Mouse (Mus musculus) neural tube, embryonic 11.5 days (tissue): ENCODE measurements around the gene Ppt1. TPM values are rescaled to one million over a fixed set of nuclear protein-coding genes. Genes with fewer than 3 reads are reported as not detected.
A peak's percentile ranks its signal among the peaks of the same experiment; 100 is the strongest.
"Not testable (repeated sequence)": the region's sequence is repeated elsewhere in the genome, so short reads cannot be mapped to it uniquely, and the experiment has no call there.

ENCODE experiments used
- ATAC-seq: fragments of 200-750 bp; cut with Nextera tagmentation; 2 replicates; pipeline ENCODE4 v1.8.0; 2017; ENCODE audit warnings: moderate number of reproducible peaks, mild to moderate bottlenecking, moderate TSS enrichment, moderate library complexity; ENCODE audit not compliant: insufficient read depth, low FRiP score, low TSS enrichment
- DNase-seq: peaks from one replicate; pipeline ENCODE4 v3.0.0-alpha.2; 2015; ENCODE audit warnings: low spot score
- H3K27ac ChIP-seq: fragments of 300-500 bp; sonication (generic); 2 replicates; pipeline ENCODE4 v1.5.1; 2014; ENCODE audit warnings: low read depth, mild to moderate bottlenecking, low read length
- H3K27me3 ChIP-seq: fragments of 300-500 bp; sonication (generic); 2 replicates; pipeline ENCODE4 v1.6.1; 2014; ENCODE audit warnings: mild to moderate bottlenecking, low read length, mixed read lengths; ENCODE audit not compliant: control insufficient read depth, insufficient read depth
- H3K36me3 ChIP-seq: fragments of 300-500 bp; sonication (generic); 2 replicates; pipeline ENCODE4 v1.6.1; 2014; ENCODE audit warnings: mild to moderate bottlenecking, low read length, moderate library complexity, mixed read lengths; ENCODE audit not compliant: control insufficient read depth, insufficient read depth
- H3K4me1 ChIP-seq: fragments of 300-500 bp; sonication (generic); 2 replicates; pipeline ENCODE4 v1.6.1; 2014; ENCODE audit warnings: low read length, mixed read lengths; ENCODE audit not compliant: control insufficient read depth, insufficient read depth
- H3K4me2 ChIP-seq: fragments of 300-500 bp; sonication (generic); 2 replicates; pipeline ENCODE4 v1.6.1; 2014; ENCODE audit warnings: low read depth, mild to moderate bottlenecking, moderate library complexity
- H3K4me3 ChIP-seq: fragments of 300-500 bp; sonication (generic); 2 replicates; pipeline ENCODE4 v1.5.1; 2014; ENCODE audit warnings: low read depth, low read length
- H3K9ac ChIP-seq: fragments of 300-500 bp; sonication (generic); 2 replicates; pipeline ENCODE4 v1.6.1; 2014; ENCODE audit warnings: mild to moderate bottlenecking, low read length
- H3K9me3 ChIP-seq: fragments of 300-500 bp; sonication (generic); 2 replicates; pipeline ENCODE4 v1.6.1; 2016; ENCODE audit warnings: low read length; ENCODE audit not compliant: control insufficient read depth
- WGBS: fragments of 180-500 bp; shearing (Covaris S2); extraction: QIAGEN DNeasy Blood & Tissue Kit; methylation state at CpG from one replicate; pipeline ENCODE4 v1.1.7; 2014; 5-methylcytosine and 5-hydroxymethylcytosine counted together
- polyA plus RNA-seq: library from polyadenylated mRNA; unstranded; fragments of >200 nt; fragmentation: Nextera tagmentation; extraction: Ambion mirVana; gene quantifications from 2 replicates; pipeline ENCODE4 v1.2.1, GENCODE M21; 2014

Gene Ppt1
- polyA plus RNA-seq = 62.1 and 63.2 TPM in 2 replicates

- DNase-seq = peak; percentile 89
- peaks cover 6% of the 10 kb centered on the region for H3K4me1 ChIP-seq
- no peaks in the 10 kb centered on the region for H3K36me3 ChIP-seq
- H3K27ac ChIP-seq = 0 out of 2 replicates have a peak within 1 kb of the TSS, but pooled peaks have one; percentile 0
- ATAC-seq = peak; percentile 79
- no peaks in the 10 kb centered on the region for H3K9me3 ChIP-seq
- H3K4me2 ChIP-seq = peak within 1 kb of the TSS; percentile 67
- no peaks in the 10 kb centered on the region for H3K27me3 ChIP-seq
- peak within 1 kb of the TSS; percentile 69 for H3K9ac ChIP-seq
- WGBS = 5% methylated on average over 31 of the region's 31 CpGs
- H3K4me3 ChIP-seq = peak within 1 kb of the TSS; percentile 63
Measured at GRCm38 (mm10) chr4:122835530-122836402, at the start of gene Ppt1. Ppt1 (plus strand) TSS chr4:122836242.

GRCm38 (mm10) chr4:122789335-122790089, 46.5 kb upstream of the Ppt1 start:
- Histone ChIP-seq H3K9ac (no peak overlapping the region), H3K36me3 (no peaks in the 10 kb centered on the region), H3K4me1 (no peaks in the 10 kb centered on the region), H3K9me3 (no peaks in the 10 kb centered on the region), H3K4me3 (no peak overlapping the region), H3K4me2 (no peak overlapping the region), H3K27me3 (no peaks in the 10 kb centered on the region), H3K27ac (no peak overlapping the region)
- DNase-seq (no peak), ATAC-seq (no peak)
- 80% methylated on average over 4 of the region's 4 CpGs for WGBS

- DNase-seq (peak; percentile 77), ATAC-seq (peak; percentile 65)
- Histone ChIP-seq H3K27me3 (no peaks in the 10 kb centered on the region), H3K36me3 (no peaks in the 10 kb centered on the region), H3K9me3 (no peaks in the 10 kb centered on the region), H3K4me2 (no peak overlapping the region), H3K4me3 (no peak overlapping the region), H3K4me1 (no peaks in the 10 kb centered on the region), H3K27ac (no peak overlapping the region), H3K9ac (no peak overlapping the region)
- 32% methylated on average over 4 of the region's 4 CpGs for WGBS
Measured at GRCm38 (mm10) chr4:122808108-122808507, 27.9 kb upstream of the Ppt1 start.

GRCm38 (mm10) chr4:122811180-122811579, 24.9 kb upstream of the Ppt1 start:
- Histone ChIP-seq H3K36me3 (no peaks in the 10 kb centered on the region), H3K9ac (no peak overlapping the region), H3K4me2 (no peak overlapping the region), H3K9me3 (no peaks in the 10 kb centered on the region), H3K4me1 (no peaks in the 10 kb centered on the region), H3K4me3 (no peak overlapping the region), H3K27me3 (no peaks in the 10 kb centered on the region), H3K27ac (no peak overlapping the region)
- DNase-seq (no peak), ATAC-seq (no peak)
- WGBS = 65% methylated on average over 1 of the region's 1 CpGs

- no peak overlapping the region for H3K4me2 ChIP-seq
- no peaks in the 10 kb centered on the region for H3K4me1 ChIP-seq
- H3K9me3 ChIP-seq = no peaks in the 10 kb centered on the region
- no peaks in the 10 kb centered on the region for H3K36me3 ChIP-seq
- no peak overlapping the region for H3K27ac ChIP-seq
- ATAC-seq = no peak
- no peak overlapping the region for H3K4me3 ChIP-seq
- H3K9ac ChIP-seq = no peak overlapping the region
- 72% methylated on average over 2 of the region's 2 CpGs for WGBS
- no peaks in the 10 kb centered on the region for H3K27me3 ChIP-seq
- DNase-seq = no peak
Measured at GRCm38 (mm10) chr4:122811824-122812223, 24.2 kb upstream of the Ppt1 start.

- H3K4me2 ChIP-seq = no peak overlapping the region
- 81% methylated on average over 1 of the region's 1 CpGs for WGBS
- H3K9ac ChIP-seq = no peak overlapping the region
- no peak for ATAC-seq
- DNase-seq = no peak
- no peak overlapping the region for H3K27ac ChIP-seq
- H3K4me3 ChIP-seq = no peak overlapping the region
- H3K4me1 ChIP-seq = no peaks in the 10 kb centered on the region
- H3K27me3 ChIP-seq = no peaks in the 10 kb centered on the region
- no peaks in the 10 kb centered on the region for H3K36me3 ChIP-seq
- H3K9me3 ChIP-seq = no peaks in the 10 kb centered on the region
Measured at GRCm38 (mm10) chr4:122816202-122816601, 19.8 kb upstream of the Ppt1 start.

GRCm38 (mm10) chr4:122820941-122821340, 15.1 kb upstream of the Ppt1 start:
- DNase-seq, H3K4me1 ChIP-seq, H3K4me3 ChIP-seq, H3K36me3 ChIP-seq, H3K27me3 ChIP-seq, H3K4me2 ChIP-seq, ATAC-seq, H3K9me3 ChIP-seq, H3K27ac ChIP-seq, H3K9ac ChIP-seq: not testable (repeated sequence)
- 33% methylated on average over 10 of the region's 10 CpGs for WGBS

- ATAC-seq (no peak), DNase-seq (no peak)
- Histone ChIP-seq H3K4me1 (0 out of 2 replicates have a peak, but pooled peaks cover 2% of the 10 kb centered on the region), H3K36me3 (no peaks in the 10 kb centered on the region), H3K27ac (no peak overlapping the region), H3K9me3 (no peaks in the 10 kb centered on the region), H3K27me3 (no peaks in the 10 kb centered on the region), H3K4me2 (no peak overlapping the region), H3K4me3 (no peak overlapping the region), H3K9ac (no peak overlapping the region)
Measured at GRCm38 (mm10) chr4:122827651-122828050, 8.4 kb upstream of the Ppt1 start.
